Comparison of ENCODE assay signal across 21 mouse cellular contexts in the genomic region with DNA sequence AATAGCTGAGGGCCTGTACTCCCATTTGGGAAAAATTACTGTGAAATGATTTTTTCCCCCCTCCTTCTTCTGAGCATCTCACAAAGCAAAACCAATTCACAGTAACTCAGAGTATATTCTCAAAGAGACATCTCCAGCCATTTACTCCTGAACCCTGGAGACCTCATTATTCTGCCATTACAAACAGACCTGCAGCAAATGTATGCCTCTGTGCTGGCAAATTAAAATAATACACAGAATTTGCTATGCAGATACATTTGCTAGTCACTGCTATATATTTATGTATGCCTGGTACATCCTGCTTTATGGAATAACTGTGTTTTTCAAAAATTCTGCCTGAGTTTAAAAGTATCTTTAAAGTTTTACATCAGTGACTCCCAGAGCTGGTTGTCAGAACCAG.
"Had no signal": no experiment of that assay in that cellular context is flagged by ENCODE, and none has a peak within 500 bp of the region (broad histone marks: within the 10 kb centered on the region; RNA-seq: fewer than 3 reads in every experiment).

No protein-coding gene starts in this region.

- H3K9ac ChIP-seq: limb, embryonic 15.5 days; liver, embryonic 13.5 days; liver, embryonic 15.5 days; liver, postnatal 0 days; lung, embryonic 15.5 days; neural tube, embryonic 12.5 days had no signal

- ATAC-seq: liver, postnatal 0 days; lung, postnatal 0 days had no signal

- H3K27me3 ChIP-seq: limb, embryonic 15.5 days; liver, embryonic 13.5 days; liver, embryonic 15.5 days; lung, embryonic 15.5 days; megakaryocyte, embryonic 14.5 days; neural tube, embryonic 12.5 days had no signal

- H3K4me3 ChIP-seq: limb, embryonic 15.5 days; liver, embryonic 13.5 days; liver, embryonic 15.5 days; lung, embryonic 15.5 days; megakaryocyte, embryonic 14.5 days; myocyte; neural tube, embryonic 12.5 days had no signal

- H3K9me3 ChIP-seq: limb, embryonic 15.5 days; liver, embryonic 13.5 days; liver, embryonic 15.5 days; lung, embryonic 15.5 days; megakaryocyte, embryonic 14.5 days; neural tube, embryonic 12.5 days had no signal

- H3K36me3 ChIP-seq: limb, embryonic 15.5 days; liver, embryonic 13.5 days; liver, embryonic 15.5 days; lung, embryonic 15.5 days; neural tube, embryonic 12.5 days had no signal

- H3K4me2 ChIP-seq: limb, embryonic 15.5 days; liver, embryonic 13.5 days; liver, embryonic 15.5 days; lung, embryonic 15.5 days; neural tube, embryonic 12.5 days had no signal

- H3K4me1 ChIP-seq: limb, embryonic 15.5 days; liver, embryonic 13.5 days; liver, embryonic 15.5 days; lung, embryonic 15.5 days; megakaryocyte, embryonic 14.5 days; neural tube, embryonic 12.5 days had no signal

- DNase-seq: liver, embryonic 13.5 days; liver, postnatal 0 days; lung, adult 2 months; lung, postnatal 14 days; lung, postnatal 36 days; retina, postnatal 1 day; right cerebral cortex, adult 18-20 months; right cerebral cortex, postnatal 25 days; right cerebral cortex, postnatal 4 days; spleen, adult 18-20 months; thymus, adult 18-20 months; thymus, postnatal 25 days; thymus, postnatal 4 days had no signal

- H3K27ac ChIP-seq: limb, embryonic 15.5 days; liver, embryonic 13.5 days; liver, embryonic 15.5 days; lung, embryonic 15.5 days; macrophage; neural tube, embryonic 12.5 days had no signal
